Mouse (Mus musculus) ES-Bruce4 (cell line): Measurements from ENCODE around the gene 1110008L16Rik.

Experiments
- CTCF ChIP-seq: IDR thresholded peaks from one replicate; pipeline ENCODE4 v1.8.1; 2011; ENCODE audit warnings: low read depth, low read length
- POLR2A ChIP-seq: IDR thresholded peaks from one replicate; pipeline ENCODE4 v1.8.1; 2011; ENCODE audit warnings: low read length; ENCODE audit not compliant: insufficient read depth

DNA sequence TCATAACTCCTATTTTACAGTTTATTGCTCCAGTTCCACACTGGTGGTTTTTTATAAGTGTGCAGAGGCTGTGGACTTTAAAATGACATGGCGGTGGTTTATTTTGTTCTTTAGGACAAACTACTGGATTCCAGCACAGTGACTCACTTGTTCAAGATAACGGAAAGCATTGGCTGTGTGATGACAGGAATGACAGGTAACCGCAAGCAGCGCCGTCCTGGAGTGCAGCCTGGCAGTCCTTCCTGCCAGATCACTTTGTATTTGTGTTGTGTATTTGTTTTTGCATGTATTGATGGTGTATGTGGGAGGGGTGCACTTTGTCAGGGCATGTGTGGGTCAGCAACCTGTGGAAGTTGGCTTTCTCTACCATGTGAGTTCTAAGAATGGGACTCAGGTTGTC, 108.5 kb downstream of the 1110008L16Rik start:
- TF ChIP-seq CTCF (no peak), POLR2A (no peak)
